Mouse (Mus musculus): ENCODE measurements around the gene Casz1. TPM values are rescaled to one million over a fixed set of nuclear protein-coding genes. Genes with fewer than 3 reads are reported as not detected.

The Casz1 gene
- polyA plus RNA-seq, 1 experiment from 2014 or later, result 1.1 TPM

- H3K4me1 ChIP-seq, result peaks cover 46% of the 10 kb centered on the region
- H3K27me3 ChIP-seq, result peaks cover 37% of the 10 kb centered on the region; the same call in 1 of the 2 replicates
These were observed 148.3 kb downstream of the Casz1 start for GRCm38 (mm10) chr4:148952328-148953222.

GRCm38 (mm10) chr4:148955131-148955813 lies 151.0 kb downstream of the Casz1 start:
- no peak for ATAC-seq (replicated peaks)
- Histone ChIP-seq H3K4me3 (no peak overlapping the region), H3K27ac (replicated peaks) (no peak overlapping the region), H3K27me3 (peaks cover 36% of the 10 kb centered on the region; the same call in 1 of the 2 replicates), H3K9me3 (no peaks in the 10 kb centered on the region), H3K4me2 (replicated peaks) (no peak overlapping the region), H3K36me3 (no peaks in the 10 kb centered on the region), H3K4me1 (peaks cover 36% of the 10 kb centered on the region), H3K9ac (replicated peaks) (no peak overlapping the region)
- WGBS, result 84% methylated on average over 14 of the region's 14 CpGs

More at GRCm38 (mm10) chr4:148952328-148953222, 148.3 kb downstream of the Casz1 start:
- Histone ChIP-seq H3K4me2 (replicated peaks) (peak overlapping the region; percentile 89), H3K9ac (replicated peaks) (peak overlapping the region; percentile 47), H3K4me3 (peak overlapping the region; percentile 42), H3K27ac (replicated peaks) (no peak overlapping the region), H3K36me3 (no peaks in the 10 kb centered on the region), H3K9me3 (no peaks in the 10 kb centered on the region)
- ATAC-seq (replicated peaks), result peak; percentile 54; the same call in 1 of the 2 replicates
- 2% methylated on average over 68 of the region's 69 CpGs for WGBS

- no peak overlapping the region for H3K9ac ChIP-seq (replicated peaks)
- ATAC-seq (replicated peaks), result no peak
- 75% methylated on average over 12 of the region's 12 CpGs for WGBS
These were observed 155.8 kb downstream of the Casz1 start for GRCm38 (mm10) chr4:148960011-148960410.

GRCm38 (mm10) chr4:148961081-148961480 lies 156.9 kb downstream of the Casz1 start:
- Histone ChIP-seq H3K27me3 (no peaks in the 10 kb centered on the region), H3K4me2 (replicated peaks) (no peak overlapping the region), H3K4me3 (no peak overlapping the region), H3K4me1 (peaks cover under 1% of the 10 kb centered on the region; the same call in 1 of the 2 replicates), H3K9ac (replicated peaks) (no peak overlapping the region), H3K36me3 (0 out of 2 replicates have a peak, but pooled peaks cover 5% of the 10 kb centered on the region), H3K9me3 (no peaks in the 10 kb centered on the region), H3K27ac (replicated peaks) (no peak overlapping the region)
- WGBS, result 94% methylated on average over 19 of the region's 19 CpGs
- 0 out of 2 replicates have a peak, but pooled peaks have one; percentile 9 for ATAC-seq (replicated peaks)

More at GRCm38 (mm10) chr4:148960011-148960410, 155.8 kb downstream of the Casz1 start:
- Histone ChIP-seq H3K36me3 (0 out of 2 replicates have a peak, but pooled peaks cover 5% of the 10 kb centered on the region), H3K9me3 (no peaks in the 10 kb centered on the region), H3K27ac (replicated peaks) (no peak overlapping the region), H3K4me3 (no peak overlapping the region), H3K4me2 (replicated peaks) (no peak overlapping the region), H3K27me3 (no peaks in the 10 kb centered on the region), H3K4me1 (peaks cover 9% of the 10 kb centered on the region; the same call in 1 of the 2 replicates)

- H3K27ac ChIP-seq (replicated peaks), result no peak overlapping the region
- WGBS, result 100% methylated on average over 1 of the region's 1 CpGs
These were observed 157.9 kb downstream of the Casz1 start for GRCm38 (mm10) chr4:148962096-148962495.

GRCm38 (mm10) chr4:148964541-148965310 lies 160.5 kb downstream of the Casz1 start:
- no peak overlapping the region for H3K9ac ChIP-seq (replicated peaks)
- H3K27me3 ChIP-seq, result no peaks in the 10 kb centered on the region
- no peaks in the 10 kb centered on the region; the same call in 1 of the 2 replicates for H3K4me1 ChIP-seq
- 88% methylated on average over 10 of the region's 10 CpGs for WGBS
- no peaks in the 10 kb centered on the region for H3K9me3 ChIP-seq
- H3K4me3 ChIP-seq, result no peak overlapping the region
- ATAC-seq (replicated peaks), result no peak
- no peak overlapping the region for H3K4me2 ChIP-seq (replicated peaks)
- H3K36me3 ChIP-seq, result 0 out of 2 replicates have a peak, but pooled peaks cover 5% of the 10 kb centered on the region
- no peak overlapping the region for H3K27ac ChIP-seq (replicated peaks)

More at GRCm38 (mm10) chr4:148962096-148962495, 157.9 kb downstream of the Casz1 start:
- Histone ChIP-seq H3K4me2 (replicated peaks) (no peak overlapping the region), H3K4me3 (no peak overlapping the region), H3K9me3 (no peaks in the 10 kb centered on the region), H3K9ac (replicated peaks) (no peak overlapping the region), H3K4me1 (no peaks in the 10 kb centered on the region; the same call in 1 of the 2 replicates), H3K27me3 (no peaks in the 10 kb centered on the region), H3K36me3 (0 out of 2 replicates have a peak, but pooled peaks cover 5% of the 10 kb centered on the region)
- no peak for ATAC-seq (replicated peaks)

- Histone ChIP-seq H3K27me3 (no peaks in the 10 kb centered on the region), H3K9ac (replicated peaks) (no peak overlapping the region), H3K27ac (replicated peaks) (no peak overlapping the region), H3K4me2 (replicated peaks) (no peak overlapping the region), H3K9me3 (no peaks in the 10 kb centered on the region), H3K4me3 (no peak overlapping the region), H3K4me1 (no peaks in the 10 kb centered on the region; the same call in 1 of the 2 replicates), H3K36me3 (0 out of 2 replicates have a peak, but pooled peaks cover 5% of the 10 kb centered on the region)
- 83% methylated on average over 5 of the region's 5 CpGs for WGBS
- no peak for ATAC-seq (replicated peaks)
These were observed 161.9 kb downstream of the Casz1 start for GRCm38 (mm10) chr4:148966132-148966531.

GRCm38 (mm10) chr4:148968859-148969258 lies 164.6 kb downstream of the Casz1 start:
- WGBS, result 73% methylated on average over 5 of the region's 5 CpGs
- no peak for ATAC-seq (replicated peaks)
- Histone ChIP-seq H3K4me2 (replicated peaks) (no peak overlapping the region), H3K4me1 (no peaks in the 10 kb centered on the region; the same call in 1 of the 2 replicates), H3K36me3 (no peaks in the 10 kb centered on the region), H3K9me3 (no peaks in the 10 kb centered on the region), H3K4me3 (no peak overlapping the region), H3K27ac (replicated peaks) (no peak overlapping the region), H3K27me3 (no peaks in the 10 kb centered on the region), H3K9ac (replicated peaks) (no peak overlapping the region)

- peaks cover 5% of the 10 kb centered on the region for H3K4me1 ChIP-seq
- H3K27ac ChIP-seq (replicated peaks), result no peak overlapping the region
- ATAC-seq (replicated peaks), result no peak
- WGBS, result 63% methylated on average over 5 of the region's 5 CpGs
- no peaks in the 10 kb centered on the region for H3K36me3 ChIP-seq
- H3K27me3 ChIP-seq, result no peaks in the 10 kb centered on the region
- no peak overlapping the region for H3K9ac ChIP-seq (replicated peaks)
- no peaks in the 10 kb centered on the region for H3K9me3 ChIP-seq
- no peak overlapping the region for H3K4me2 ChIP-seq (replicated peaks)
- H3K4me3 ChIP-seq, result no peak overlapping the region
These were observed 165.4 kb downstream of the Casz1 start for GRCm38 (mm10) chr4:148969610-148970009.

GRCm38 (mm10) chr4:148970742-148971141 lies 166.5 kb downstream of the Casz1 start:
- no peaks in the 10 kb centered on the region for H3K9me3 ChIP-seq
- H3K27me3 ChIP-seq, result no peaks in the 10 kb centered on the region
- WGBS, result 85% methylated on average over 4 of the region's 4 CpGs
- ATAC-seq (replicated peaks), result no peak
- no peak overlapping the region for H3K4me3 ChIP-seq
- H3K4me2 ChIP-seq (replicated peaks), result no peak overlapping the region
- H3K36me3 ChIP-seq, result no peaks in the 10 kb centered on the region
- H3K27ac ChIP-seq (replicated peaks), result no peak overlapping the region
- H3K9ac ChIP-seq (replicated peaks), result no peak overlapping the region
- peaks cover 14% of the 10 kb centered on the region for H3K4me1 ChIP-seq

- WGBS, result 64% methylated on average over 3 of the region's 3 CpGs
- H3K4me3 ChIP-seq, result no peak overlapping the region
- H3K9ac ChIP-seq (replicated peaks), result no peak overlapping the region
- no peaks in the 10 kb centered on the region for H3K36me3 ChIP-seq
- no peak overlapping the region for H3K4me2 ChIP-seq (replicated peaks)
- H3K4me1 ChIP-seq, result peaks cover 14% of the 10 kb centered on the region
- no peaks in the 10 kb centered on the region for H3K9me3 ChIP-seq
- no peak overlapping the region for H3K27ac ChIP-seq (replicated peaks)
- H3K27me3 ChIP-seq, result no peaks in the 10 kb centered on the region
- ATAC-seq (replicated peaks), result no peak
These were observed 167.5 kb downstream of the Casz1 start for GRCm38 (mm10) chr4:148971613-148972242.
